Mouse (Mus musculus) hindbrain, embryonic 13.5 days (tissue): ENCODE measurements around the gene Krtap5-1. TPM values are rescaled to one million over a fixed set of nuclear protein-coding genes. Genes with fewer than 3 reads are reported as not detected.
"Not testable (repeated sequence)": the region's sequence is repeated elsewhere in the genome, so short reads cannot be mapped to it uniquely, and the experiment has no call there.

Experiments
- ATAC-seq: fragments of 200-750 bp; cut with Nextera tagmentation; 2 replicates; pipeline ENCODE4 v1.8.0; 2017; ENCODE audit warnings: moderate TSS enrichment; ENCODE audit not compliant: low FRiP score
- H3K27ac ChIP-seq: fragments of 300-500 bp; sonication (generic); 2 replicates; pipeline ENCODE4 v1.5.1; 2015; ENCODE audit warnings: inconsistent platforms, mild to moderate bottlenecking, moderate library complexity
- H3K27me3 ChIP-seq: fragments of 300-500 bp; sonication (generic); 2 replicates; pipeline ENCODE4 v1.6.1; 2015; ENCODE audit warnings: mild to moderate bottlenecking, inconsistent platforms
- H3K36me3 ChIP-seq: fragments of 300-500 bp; sonication (generic); 2 replicates; pipeline ENCODE4 v1.6.1; 2015; ENCODE audit warnings: mild to moderate bottlenecking, inconsistent platforms
- H3K4me1 ChIP-seq: fragments of 300-500 bp; sonication (generic); replicated peaks from 2 replicates; pipeline ENCODE4 v1.6.1; 2015; ENCODE audit warnings: inconsistent platforms
- H3K4me2 ChIP-seq: fragments of 300-500 bp; sonication (generic); 2 replicates; pipeline ENCODE4 v1.6.1; 2015; ENCODE audit warnings: inconsistent platforms, mild to moderate bottlenecking, moderate library complexity
- H3K4me3 ChIP-seq: fragments of 300-500 bp; sonication (generic); 2 replicates; pipeline ENCODE4 v1.5.1; 2015; ENCODE audit warnings: mild to moderate bottlenecking, inconsistent platforms
- H3K9ac ChIP-seq: fragments of 300-500 bp; sonication (generic); 2 replicates; pipeline ENCODE4 v1.6.1; 2015; ENCODE audit warnings: mild to moderate bottlenecking, inconsistent platforms
- H3K9me3 ChIP-seq: fragments of 300-500 bp; sonication (generic); 2 replicates; pipeline ENCODE4 v1.6.1; 2016; ENCODE audit warnings: inconsistent platforms
- WGBS: fragments of 180-500 bp; shearing (Covaris S2); methylation state at CpG from one replicate; pipeline ENCODE4 v1.1.7; 2015; 5-methylcytosine and 5-hydroxymethylcytosine counted together
- polyA plus RNA-seq: library from polyadenylated mRNA; unstranded; fragments of >200 nt; fragmentation: Nextera tagmentation; extraction: Ambion mirVana; gene quantifications from 2 replicates; pipeline ENCODE4 v1.2.1, GENCODE M21; 2015

The Krtap5-1 gene
- polyA plus RNA-seq, 1 experiment from 2014 or later = not detected

- H3K4me2 ChIP-seq, H3K27ac ChIP-seq, H3K9ac ChIP-seq, H3K9me3 ChIP-seq, H3K4me3 ChIP-seq, H3K36me3 ChIP-seq, ATAC-seq: not testable (repeated sequence)
- H3K27me3 ChIP-seq = peaks cover 25% of the 10 kb centered on the region
- H3K4me1 ChIP-seq = peaks cover 15% of the 10 kb centered on the region
- WGBS = 79% methylated on average over 9 of the region's 9 CpGs
Measured at GRCm38 (mm10) chr7:142285910-142286612, 10.9 kb downstream of the Krtap5-1 start.

DNA sequence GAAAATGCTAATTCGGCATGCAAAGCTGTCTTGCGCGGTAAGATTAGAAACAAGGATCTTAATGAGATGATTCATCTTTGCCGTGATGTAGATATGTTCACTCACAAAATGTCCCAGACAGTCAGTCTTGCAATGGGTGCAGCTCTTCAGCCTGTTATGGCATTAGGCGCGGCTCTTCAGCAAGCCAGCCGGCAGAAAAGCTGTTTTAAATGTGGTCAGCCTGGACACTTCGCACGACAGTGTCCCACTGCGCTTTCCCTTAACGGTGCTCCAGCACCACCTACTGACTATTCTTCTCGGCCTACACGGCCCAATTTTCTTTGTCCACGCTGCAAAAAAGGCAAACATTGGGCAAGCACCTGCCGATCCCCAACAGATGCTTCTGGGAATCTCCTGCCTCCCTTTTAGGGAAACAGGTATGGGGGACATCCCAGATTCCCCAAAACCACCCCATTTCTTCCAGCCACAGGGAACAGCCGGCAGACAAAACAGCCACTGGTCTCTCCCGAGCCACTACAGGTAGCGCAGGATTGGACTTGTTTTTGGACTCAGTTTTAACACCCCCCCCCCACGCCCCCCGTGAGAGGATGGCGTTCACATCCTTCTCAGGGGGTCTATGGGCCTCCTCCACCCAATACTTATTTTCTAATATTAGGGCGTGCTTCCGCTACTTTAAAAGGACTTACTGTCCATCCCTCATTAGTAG, 11.6 kb downstream of the Krtap5-1 start:
- H3K4me2 ChIP-seq = peak overlapping the region; percentile 72
- H3K27me3 ChIP-seq = peaks cover 25% of the 10 kb centered on the region
- 25% methylated on average over 23 of the region's 23 CpGs for WGBS

DNA sequence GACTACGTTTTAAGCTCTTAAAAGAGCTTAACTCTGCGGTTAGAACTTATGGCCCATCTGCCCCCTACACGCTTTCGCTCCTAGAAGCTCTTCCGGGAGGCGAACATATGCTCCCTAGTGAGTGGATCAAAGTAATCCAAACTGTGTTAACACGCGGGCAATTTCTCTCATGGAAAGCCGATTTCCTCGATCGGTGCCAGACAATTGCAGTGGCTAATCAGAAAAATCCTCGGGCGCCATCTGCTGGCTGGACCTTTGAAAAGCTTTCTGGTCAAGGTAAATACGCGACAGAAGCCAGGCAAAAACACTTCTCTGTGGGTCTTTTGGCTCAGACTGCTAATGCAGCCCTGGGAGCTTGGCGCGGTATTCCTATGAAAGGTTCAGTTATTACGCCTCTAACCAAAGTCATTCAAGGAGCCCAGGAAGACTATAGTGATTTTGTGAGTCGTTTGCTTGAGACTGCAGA, 12.3 kb downstream of the Krtap5-1 start:
- under 1% methylated on average over 19 of the region's 19 CpGs for WGBS
- peak; percentile 85 for ATAC-seq
- H3K27me3 ChIP-seq = peaks cover 29% of the 10 kb centered on the region
- H3K4me2 ChIP-seq = peak overlapping the region; percentile 72
- H3K9me3 ChIP-seq = no peaks in the 10 kb centered on the region
- H3K27ac ChIP-seq = peak overlapping the region; percentile 76
- peak overlapping the region; percentile 68 for H3K9ac ChIP-seq
- no peaks in the 10 kb centered on the region for H3K36me3 ChIP-seq
- peak overlapping the region; percentile 51 for H3K4me3 ChIP-seq
- H3K4me1 ChIP-seq = peaks cover 15% of the 10 kb centered on the region

More for the DNA sequence above, 11.6 kb downstream of the Krtap5-1 start:
- no peaks in the 10 kb centered on the region for H3K9me3 ChIP-seq
- peak overlapping the region; percentile 68 for H3K9ac ChIP-seq
- peak overlapping the region; percentile 51 for H3K4me3 ChIP-seq
- H3K36me3 ChIP-seq = no peaks in the 10 kb centered on the region
- peak; percentile 82 for ATAC-seq
- H3K27ac ChIP-seq = peak overlapping the region; percentile 76
- peaks cover 15% of the 10 kb centered on the region for H3K4me1 ChIP-seq

DNA sequence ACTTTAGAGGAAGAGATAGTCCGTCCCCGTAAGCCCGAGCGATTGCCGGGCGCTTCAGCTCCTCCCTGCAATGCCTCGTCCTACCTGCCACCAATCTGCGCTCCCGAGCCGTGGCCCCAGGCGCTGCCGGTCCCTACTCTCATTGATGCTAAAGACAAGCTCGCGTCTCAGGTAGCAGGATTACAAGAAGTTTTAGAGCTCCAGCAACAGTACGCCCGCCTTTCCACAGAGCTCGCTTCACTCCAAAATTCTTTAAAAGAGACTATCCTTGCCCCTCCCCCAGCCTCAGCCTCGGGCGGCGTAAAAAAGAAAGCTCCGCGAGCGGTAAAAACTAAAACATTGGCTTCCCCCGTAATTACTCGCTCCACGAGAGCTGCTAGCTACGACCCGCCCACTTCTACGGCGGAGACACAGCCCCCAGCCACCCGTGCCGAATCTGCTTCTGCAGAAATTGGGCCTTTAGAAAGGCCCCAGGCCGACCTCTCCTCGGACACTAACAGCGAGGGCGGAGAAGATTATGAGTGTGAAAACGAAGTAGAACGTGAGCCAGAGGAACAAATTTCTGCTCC, 12.8 kb downstream of the Krtap5-1 start:
- peak overlapping the region; percentile 72 for H3K4me2 ChIP-seq
- H3K27me3 ChIP-seq = peaks cover 29% of the 10 kb centered on the region
- ATAC-seq = peak; percentile 55; the same call in 1 of the 2 replicates
- H3K4me1 ChIP-seq = peaks cover 15% of the 10 kb centered on the region
- peak overlapping the region; percentile 76 for H3K27ac ChIP-seq
- peak overlapping the region; percentile 68 for H3K9ac ChIP-seq
- H3K9me3 ChIP-seq = no peaks in the 10 kb centered on the region
- WGBS = under 1% methylated on average over 38 of the region's 38 CpGs
- peak overlapping the region; percentile 51 for H3K4me3 ChIP-seq
- no peaks in the 10 kb centered on the region for H3K36me3 ChIP-seq

DNA sequence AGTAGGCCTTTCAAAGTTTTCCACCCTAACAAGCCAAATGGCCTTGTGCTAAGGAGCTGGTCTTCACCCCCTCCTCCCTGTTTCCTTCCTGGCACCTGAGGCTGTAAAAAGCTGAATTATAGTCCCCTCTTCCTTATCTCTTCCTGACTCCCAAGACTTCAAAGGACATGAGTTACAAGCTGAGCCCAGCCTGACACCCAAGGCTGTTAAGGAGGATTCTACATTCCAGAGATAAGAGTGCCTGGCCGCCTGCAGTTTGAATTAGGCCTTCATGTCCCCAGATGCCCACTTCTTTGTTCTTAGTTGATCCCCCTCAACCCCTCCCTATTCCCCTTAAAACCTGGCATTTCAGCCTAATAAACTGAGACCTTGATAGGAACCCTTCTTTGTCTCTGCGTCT, 14.1 kb downstream of the Krtap5-1 start:
- WGBS = 17% methylated on average over 2 of the region's 2 CpGs
- H3K4me2 ChIP-seq = not testable (repeated sequence)

GRCm38 (mm10) chr7:142279291-142279690, 17.6 kb downstream of the Krtap5-1 start:
- H3K9me3 ChIP-seq, ATAC-seq, H3K4me3 ChIP-seq, H3K36me3 ChIP-seq, H3K27ac ChIP-seq, H3K9ac ChIP-seq, H3K4me2 ChIP-seq, H3K4me1 ChIP-seq: not testable (repeated sequence)
- peaks cover 29% of the 10 kb centered on the region for H3K27me3 ChIP-seq
- 80% methylated on average over 1 of the region's 1 CpGs for whole genome bisulfite sequencing

More for the DNA sequence above, 14.1 kb downstream of the Krtap5-1 start:
- Histone ChIP-seq H3K4me1 (peaks cover 15% of the 10 kb centered on the region), H3K27me3 (peaks cover 29% of the 10 kb centered on the region)
- not testable (repeated sequence) for H3K4me3 ChIP-seq, H3K9ac ChIP-seq, H3K27ac ChIP-seq, H3K9me3 ChIP-seq, H3K36me3 ChIP-seq, ATAC-seq

DNA sequence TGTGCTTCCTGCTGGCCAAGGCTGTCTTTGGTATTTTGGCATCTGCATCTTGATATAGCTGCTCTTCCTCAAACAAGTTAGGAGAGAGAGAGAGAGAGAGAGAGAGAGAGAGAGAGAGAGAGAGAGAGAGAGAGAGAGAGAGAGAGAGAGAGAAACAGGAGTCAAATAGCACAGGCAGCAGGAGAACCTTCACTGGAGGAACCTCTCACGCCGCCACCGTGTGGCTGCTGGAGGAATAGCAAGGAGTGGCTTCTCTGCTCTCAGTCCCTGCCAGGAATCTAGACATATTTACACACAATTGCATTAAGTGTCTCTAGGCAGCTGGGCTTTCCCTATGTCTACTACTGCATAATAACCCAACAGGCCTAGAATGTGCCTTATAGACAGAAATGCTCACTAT, 18.7 kb downstream of the Krtap5-1 start:
- 2% methylated on average over 3 of the region's 3 CpGs for WGBS
- ATAC-seq = 0 out of 2 replicates have a peak, but pooled peaks have one; percentile 13

GRCm38 (mm10) chr7:142274263-142274662, 22.7 kb downstream of the Krtap5-1 start, which contains the start of gene Gm4559:
Gm4559 (minus strand) TSS chr7:142274363.
- not testable (repeated sequence) for H3K9me3 ChIP-seq, H3K36me3 ChIP-seq, H3K27me3 ChIP-seq, H3K4me1 ChIP-seq, H3K4me3 ChIP-seq, H3K27ac ChIP-seq, H3K4me2 ChIP-seq, ATAC-seq, H3K9ac ChIP-seq

More for the DNA sequence above, 18.7 kb downstream of the Krtap5-1 start:
- peaks cover 25% of the 10 kb centered on the region for H3K27me3 ChIP-seq
- not testable (repeated sequence) for H3K9me3 ChIP-seq, H3K4me3 ChIP-seq, H3K27ac ChIP-seq, H3K9ac ChIP-seq, H3K4me2 ChIP-seq, H3K4me1 ChIP-seq, H3K36me3 ChIP-seq

- not testable (repeated sequence) for ATAC-seq, H3K36me3 ChIP-seq, H3K9me3 ChIP-seq, H3K9ac ChIP-seq, H3K4me3 ChIP-seq, H3K4me1 ChIP-seq, H3K27ac ChIP-seq, H3K4me2 ChIP-seq, H3K27me3 ChIP-seq
- WGBS = 74% methylated on average over 1 of the region's 1 CpGs
Measured at GRCm38 (mm10) chr7:142258254-142258653, 38.7 kb downstream of the Krtap5-1 start, which contains the start of gene Gm2431. Gm2431 (minus strand) TSS chr7:142258354.

DNA sequence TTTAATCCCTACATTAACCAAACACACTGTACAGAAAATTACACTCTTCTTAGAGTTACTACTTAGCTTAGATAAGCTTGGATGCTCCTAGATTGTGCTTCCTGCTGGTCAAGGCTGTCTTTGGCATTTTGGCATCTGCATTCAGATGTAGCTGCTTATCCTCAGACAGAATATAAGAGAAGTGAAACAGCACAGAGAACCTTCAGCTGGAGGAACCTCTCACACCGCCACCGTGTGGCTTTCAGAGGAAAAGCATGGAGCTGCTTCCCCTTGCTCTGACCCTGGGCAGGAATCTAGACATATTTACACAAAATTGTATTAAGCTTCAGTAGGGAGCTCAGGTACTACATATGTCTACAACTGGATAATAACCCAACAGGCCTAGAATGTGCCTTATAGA, 41.4 kb downstream of the Krtap5-1 start:
- H3K27me3 ChIP-seq = 0 out of 2 replicates have a peak, but pooled peaks cover 5% of the 10 kb centered on the region
- 2% methylated on average over 2 of the region's 2 CpGs for WGBS
- H3K36me3 ChIP-seq = no peaks in the 10 kb centered on the region
- no peak overlapping the region for H3K4me2 ChIP-seq
- no peak overlapping the region for H3K4me3 ChIP-seq
- no peak overlapping the region for H3K27ac ChIP-seq
- H3K4me1 ChIP-seq = no peaks in the 10 kb centered on the region
- ATAC-seq = no peak
- no peak overlapping the region for H3K9ac ChIP-seq
- no peaks in the 10 kb centered on the region for H3K9me3 ChIP-seq

- H3K27ac ChIP-seq = no peak overlapping the region
- WGBS = 3% methylated on average over 1 of the region's 1 CpGs
- H3K4me1 ChIP-seq = no peaks in the 10 kb centered on the region
- no peaks in the 10 kb centered on the region for H3K36me3 ChIP-seq
- no peak overlapping the region for H3K4me3 ChIP-seq
- no peaks in the 10 kb centered on the region for H3K9me3 ChIP-seq
- H3K4me2 ChIP-seq = no peak overlapping the region
- 0 out of 2 replicates have a peak, but pooled peaks cover 5% of the 10 kb centered on the region for H3K27me3 ChIP-seq
- H3K9ac ChIP-seq = no peak overlapping the region
- ATAC-seq = no peak
Measured at GRCm38 (mm10) chr7:142249824-142250223, 47.1 kb downstream of the Krtap5-1 start.
